Mouse (Mus musculus) ES-Bruce4 (cell line): Measurements from ENCODE around the gene Cybc1.

Source experiments
- CTCF ChIP-seq: IDR thresholded peaks from one replicate; pipeline ENCODE4 v1.8.1; 2011; ENCODE audit warnings: low read depth, low read length
- EP300 ChIP-seq: IDR thresholded peaks from 2 replicates; pipeline ENCODE4 v1.6.1; 2011; ENCODE audit warnings: low read depth, low read length; ENCODE audit not compliant: insufficient read depth
- POLR2A ChIP-seq: IDR thresholded peaks from one replicate; pipeline ENCODE4 v1.8.1; 2011; ENCODE audit warnings: low read length; ENCODE audit not compliant: insufficient read depth

- TF ChIP-seq CTCF (no peak), POLR2A (no peak), EP300 (no peak)
Observed at GRCm38 (mm10) chr11:121250196-121250595, 21.1 kb upstream of the Cybc1 start.
